Mouse (Mus musculus) cerebellum, adult 18-20 months (tissue): ENCODE measurements at regions not wholly inside any gene's neighbourhood (a gene's known extent, or its start where the extent isn't known, plus 50 kb on each side); places are given as distances from the start of the nearest gene placed in this dataset.

Experiments used
- DNase-seq, 2 experiments: peaks; one replicate each; pipeline ENCODE4 v3.0.0; 2021

GRCm38 (mm10) chr15:65646470-65646869 lies 631.8 kb upstream of the Gm21961 start:
- no peak for DNase-seq

GRCm38 (mm10) chr15:65639484-65639883 lies 624.8 kb upstream of the Gm21961 start:
- DNase-seq, result no peak

DNA sequence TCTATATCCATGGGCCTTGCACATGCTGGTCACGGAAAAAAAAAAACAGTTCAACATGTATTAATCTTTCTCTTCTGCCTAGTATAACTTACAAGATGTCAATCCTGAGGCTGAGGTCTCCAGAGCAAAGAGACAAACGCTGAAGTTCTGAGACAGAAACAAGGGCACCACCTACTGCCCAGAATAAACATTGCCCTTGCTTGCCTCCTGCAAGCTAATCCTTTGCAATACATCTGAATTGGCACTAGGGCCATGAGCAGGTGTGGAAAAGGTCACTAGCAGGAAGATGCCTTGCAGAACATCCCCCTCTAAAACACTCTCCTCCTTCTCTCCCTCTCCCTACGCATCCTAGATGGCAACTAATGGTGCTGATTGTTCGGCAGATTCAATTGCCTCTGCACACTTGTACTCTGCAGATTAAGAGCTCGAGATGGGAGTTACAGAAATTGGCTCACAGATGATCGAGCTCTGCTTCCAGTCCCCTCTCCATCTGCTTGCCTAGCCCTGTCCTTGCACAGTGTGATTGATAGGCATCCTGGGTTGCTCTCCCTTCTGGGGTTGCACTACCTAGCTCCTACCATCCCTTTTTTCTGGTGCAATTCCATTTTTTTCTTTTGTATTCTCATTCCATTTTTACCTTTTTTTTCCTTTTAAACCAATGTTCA lies 622.9 kb upstream of the Gm21961 start:
- peak; percentile 85 to 91 for DNase-seq

- DNase-seq, result no peak
Measured at GRCm38 (mm10) chr15:65632440-65632839, 617.7 kb upstream of the Gm21961 start.

DNA sequence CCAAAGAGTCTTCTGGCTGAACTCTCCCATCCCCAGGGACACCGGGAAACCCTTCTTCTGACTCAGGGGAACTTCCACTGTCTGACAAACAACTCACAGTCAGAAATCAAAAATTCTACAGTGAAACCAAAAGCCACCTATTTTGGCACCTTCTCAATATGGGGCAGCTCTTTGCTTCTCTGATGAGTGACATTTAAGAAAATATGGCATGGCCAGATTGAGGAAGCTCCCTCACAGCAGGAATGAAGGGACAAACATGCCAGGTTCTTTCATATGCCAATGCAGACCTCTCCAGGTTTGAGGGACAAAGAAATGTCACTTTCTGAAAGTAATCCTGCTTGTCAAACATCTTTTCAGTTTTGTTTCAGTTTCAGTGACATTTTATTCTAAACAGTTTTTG lies 615.8 kb upstream of the Gm21961 start:
- peak; percentile 61 to 72 for DNase-seq

DNA sequence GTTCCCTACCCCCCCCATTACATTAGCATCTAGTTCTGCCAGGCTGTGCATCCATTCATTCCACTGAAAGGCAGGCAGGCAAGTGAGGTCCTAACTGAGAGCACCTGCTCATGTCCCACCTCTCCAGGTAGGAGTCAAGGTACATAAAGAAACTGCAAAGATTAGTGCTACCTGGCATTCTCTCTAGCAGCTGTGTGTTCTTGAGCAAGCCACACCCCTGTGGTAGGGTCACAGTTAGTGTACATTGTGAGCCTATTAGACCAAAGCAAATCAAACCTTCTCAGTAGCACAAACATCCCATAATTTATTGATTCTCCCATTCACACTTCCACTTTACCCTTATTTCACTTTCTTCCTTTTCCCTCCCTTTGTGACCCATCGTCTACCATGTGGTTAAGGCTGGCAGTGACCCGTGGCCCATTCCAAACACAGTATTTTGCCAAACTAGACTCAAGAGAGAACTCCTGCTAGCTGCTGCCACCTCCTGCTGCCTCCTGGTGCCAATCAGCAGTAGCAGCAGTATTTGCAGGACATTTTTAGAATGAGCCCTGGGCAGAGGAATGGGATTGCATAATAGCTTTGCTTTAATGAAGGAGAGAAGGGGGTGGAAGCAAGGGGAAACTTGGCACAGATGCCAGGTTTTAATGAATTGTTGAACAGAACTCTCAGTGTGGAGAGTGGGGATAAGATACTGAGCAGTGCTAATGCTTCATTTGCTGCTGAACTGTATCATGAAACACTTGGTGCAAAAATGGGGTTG lies 578.2 kb upstream of the Gm21961 start:
- DNase-seq, result peak; percentile 7 to 10

- DNase-seq, result peak; percentile 39 to 41
Measured at GRCm38 (mm10) chr15:65585566-65585965, 570.9 kb upstream of the Gm21961 start.

GRCm38 (mm10) chr15:65579353-65579752 lies 564.6 kb upstream of the Gm21961 start:
- no peak for DNase-seq

- no peak for DNase-seq
Measured at GRCm38 (mm10) chr15:65567931-65568330, 553.2 kb upstream of the Gm21961 start.

DNA sequence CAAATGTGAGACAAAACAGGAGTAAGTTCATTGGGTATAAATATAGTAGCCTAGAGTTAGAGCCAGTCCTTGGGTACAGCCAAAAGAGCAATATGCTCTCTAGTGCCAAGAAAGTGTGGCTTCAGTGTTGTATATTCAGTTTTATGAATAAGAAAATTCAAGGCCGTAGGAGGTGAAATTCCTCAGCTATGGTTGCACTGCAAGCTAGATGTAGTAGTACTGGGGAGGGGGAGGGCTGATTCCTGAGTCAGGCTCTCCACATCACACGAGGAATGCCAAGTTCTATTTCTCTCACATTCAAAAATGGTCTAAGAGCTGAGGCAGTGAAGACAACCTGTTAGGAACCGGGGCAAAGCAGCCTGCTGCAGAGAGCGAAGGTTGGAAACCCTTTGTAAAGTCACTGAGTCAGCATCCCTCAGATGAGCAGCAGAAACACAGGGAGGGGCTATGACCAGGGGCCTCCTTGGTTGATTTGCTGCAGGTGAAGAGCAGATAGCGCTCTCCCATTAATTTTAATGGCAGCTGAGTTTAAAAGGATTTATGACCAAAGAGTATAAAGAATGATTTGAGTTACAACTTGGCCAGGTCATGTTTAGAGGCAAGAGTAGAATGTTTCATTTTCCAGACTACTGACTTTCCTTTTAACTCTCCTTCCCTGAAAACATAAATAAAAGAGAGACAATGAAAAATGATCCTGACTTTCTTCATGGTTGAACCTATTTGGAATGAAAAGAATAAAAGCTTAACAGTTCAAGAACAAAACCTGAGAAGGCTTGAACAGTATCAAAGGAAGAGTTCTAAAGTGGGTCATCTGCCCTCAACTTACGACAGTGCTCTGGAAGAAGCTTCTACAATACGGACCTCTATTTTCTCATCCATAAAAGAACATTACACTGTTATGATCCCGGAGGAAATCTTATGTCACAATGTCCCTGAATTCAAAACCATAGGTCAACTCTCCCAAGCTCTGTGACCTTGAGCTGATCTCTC lies 543.4 kb upstream of the Gm21961 start:
- DNase-seq, result no peak

DNA sequence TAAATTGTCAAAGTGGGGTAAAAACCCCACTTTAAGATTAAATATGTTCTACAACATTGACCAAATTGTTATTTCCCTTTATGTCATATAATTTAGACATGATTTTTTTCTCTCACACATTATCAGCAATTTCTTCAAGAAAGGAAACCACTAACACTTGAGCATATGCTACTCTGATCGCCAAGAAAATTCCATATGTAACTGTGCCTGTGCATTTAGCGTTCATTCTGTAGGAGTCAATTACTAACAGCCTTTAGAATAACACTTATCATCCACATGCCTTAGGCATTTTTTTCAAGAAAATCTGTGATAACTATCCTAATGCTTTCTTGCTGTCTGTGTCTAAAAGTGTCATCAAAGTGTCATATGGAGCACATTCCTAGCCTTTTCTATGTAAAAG lies 534.3 kb upstream of the Gm21961 start:
- no peak for DNase-seq

- DNase-seq, result no peak
Measured at GRCm38 (mm10) chr15:65535606-65536005, 520.9 kb upstream of the Gm21961 start.

DNA sequence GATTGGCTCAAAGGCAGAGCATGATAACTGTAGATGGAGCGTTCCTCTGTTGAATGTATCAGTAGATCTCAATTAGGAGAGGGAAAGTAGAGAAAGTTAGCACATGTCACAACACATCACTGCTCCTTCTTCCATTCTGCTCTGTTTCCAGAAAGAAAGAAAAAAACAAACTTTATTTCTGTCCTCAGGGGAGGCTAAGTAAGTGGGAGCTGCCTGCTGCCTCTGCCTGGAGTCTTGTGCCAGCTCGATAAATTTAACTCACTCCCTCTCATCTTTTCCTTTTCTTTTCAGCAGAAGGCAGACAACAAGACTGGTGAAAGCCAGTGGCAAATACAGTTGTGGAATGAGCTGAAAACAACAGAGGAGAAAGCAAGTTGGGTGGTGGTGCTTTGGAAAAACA lies 517.5 kb upstream of the Gm21961 start:
- DNase-seq, result no peak

DNA sequence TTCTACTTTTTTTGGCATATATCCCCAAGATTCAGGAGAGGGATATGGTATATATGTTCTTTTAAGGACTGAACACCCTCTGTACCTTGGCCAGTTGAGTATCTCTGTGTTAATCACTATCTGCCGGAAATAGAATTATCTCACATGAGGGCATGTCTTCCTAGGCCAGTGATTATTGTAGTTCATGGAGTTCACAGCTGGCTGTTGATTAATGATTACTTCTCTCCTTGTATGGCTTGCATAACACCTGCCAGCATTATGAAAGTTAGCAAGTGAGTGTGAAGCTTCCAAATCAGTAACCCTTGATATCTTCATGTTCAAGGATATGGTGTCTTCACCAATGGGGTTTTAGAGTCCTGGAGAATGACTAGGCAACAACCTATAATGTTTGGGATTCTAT lies 488.0 kb upstream of the Gm21961 start:
- DNase-seq, result no peak

DNA sequence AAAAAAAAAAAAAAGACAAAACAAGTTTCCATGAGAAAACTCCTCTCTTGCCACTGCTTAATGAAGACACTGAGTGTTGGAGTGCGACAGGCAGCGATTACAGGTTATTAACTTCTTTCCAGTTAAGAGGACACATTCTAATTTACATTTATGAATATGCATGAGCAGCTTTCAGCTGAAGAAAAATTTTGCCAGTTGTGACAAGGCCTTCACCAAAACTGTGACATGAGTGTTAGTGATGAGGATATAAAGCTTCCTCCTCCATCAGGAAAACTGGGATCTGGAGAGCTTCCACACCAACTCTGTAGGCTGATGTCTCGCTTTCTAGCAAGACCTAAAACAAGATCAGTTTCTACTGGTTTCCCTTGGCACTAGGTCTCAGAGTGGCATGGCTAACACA lies 464.2 kb upstream of the Gm21961 start:
- no peak for DNase-seq

DNA sequence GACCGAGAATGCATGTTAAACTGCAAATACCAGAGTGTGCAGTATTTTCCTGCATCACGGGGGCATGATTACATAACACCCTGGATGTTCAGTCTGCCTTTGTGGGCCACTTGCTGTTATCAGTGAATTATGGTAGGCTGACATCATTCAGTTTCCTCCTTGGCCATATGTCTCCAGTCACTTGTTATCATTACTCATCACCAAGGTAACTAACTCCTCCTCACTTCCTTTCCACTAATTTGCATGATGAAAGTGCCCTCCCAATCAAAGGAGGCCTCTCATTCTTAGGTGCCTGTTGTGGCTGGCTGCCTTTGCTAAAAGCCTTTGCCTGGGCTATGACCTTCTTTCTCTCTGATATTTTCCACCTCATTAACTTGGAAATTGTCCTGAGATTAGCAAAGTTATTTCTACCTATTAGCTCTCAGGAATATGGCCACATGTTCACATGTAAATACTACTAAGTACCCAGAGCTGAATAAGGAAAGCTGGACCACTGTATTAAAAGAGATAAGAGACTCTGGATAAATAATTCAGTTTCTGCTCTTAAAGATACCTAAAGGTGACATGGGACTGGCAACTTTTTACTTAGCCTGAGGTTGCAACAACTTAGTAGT lies 440.6 kb upstream of the Gm21961 start:
- peak in 1 of 2 experiments; percentile 20 for DNase-seq

DNA sequence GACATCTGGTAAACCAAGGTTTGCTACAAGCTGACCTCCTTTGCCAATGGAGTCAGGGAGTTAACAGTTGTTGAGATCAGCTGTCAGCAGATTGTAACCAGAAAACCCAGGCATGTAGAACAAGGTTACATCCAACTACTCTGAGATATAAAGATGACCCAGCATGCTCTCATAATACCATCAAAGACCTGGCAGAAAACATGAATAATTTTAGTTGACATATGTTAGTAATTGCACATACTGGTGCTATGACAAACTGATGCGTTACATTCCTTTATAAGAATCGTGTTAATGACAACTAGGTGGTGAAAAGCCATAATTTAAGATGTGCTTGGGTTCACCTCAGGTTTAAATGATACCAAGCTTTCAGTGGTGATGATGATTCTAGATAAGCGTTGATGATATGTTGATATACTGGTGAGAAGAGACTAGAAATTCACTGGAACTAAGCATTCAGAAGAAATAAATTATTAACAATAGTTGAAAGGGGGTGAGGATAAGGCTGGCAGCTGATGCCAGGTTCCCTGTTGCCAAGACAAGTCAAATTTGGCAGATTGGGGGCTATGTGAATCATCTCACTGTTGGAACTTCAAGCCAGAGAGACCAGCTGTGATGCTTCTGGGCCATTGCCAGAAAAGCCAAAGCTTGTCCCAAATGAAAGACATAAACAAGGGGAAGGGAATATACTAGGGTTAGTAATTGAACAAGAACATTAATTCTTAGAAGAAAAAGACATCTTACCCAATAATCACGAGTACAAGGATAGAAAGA lies 437.7 kb upstream of the Gm21961 start:
- DNase-seq, result peak; percentile 12 to 22

- DNase-seq, result no peak
Measured at GRCm38 (mm10) chr15:65419736-65420135, 405.0 kb upstream of the Gm21961 start.
